Mouse (Mus musculus) brain, embryonic 14.5 days (tissue): ENCODE measurements at regions not wholly inside any gene's neighbourhood (a gene's known extent, or its start where the extent isn't known, plus 50 kb on each side); places are given as distances from the start of the nearest gene placed in this dataset.

Source experiments
- CTCF ChIP-seq: fragments of 200-500 bp; IDR thresholded peaks from 2 replicates; pipeline ENCODE4 v1.5.1; 2012; ENCODE audit warnings: inconsistent platforms, mild to moderate bottlenecking, moderate library complexity, borderline replicate concordance; ENCODE audit not compliant: insufficient read depth, insufficient read length; ENCODE audit errors: extremely low read depth
- POLR2A ChIP-seq: fragments of 200-500 bp; IDR thresholded peaks from 2 replicates; pipeline ENCODE4 v1.6.1; 2012; ENCODE audit warnings: mild to moderate bottlenecking, inconsistent platforms, borderline replicate concordance; ENCODE audit not compliant: poor library complexity, insufficient read depth, insufficient read length, severe bottlenecking; ENCODE audit errors: extremely low read depth

GRCm38 (mm10) chr14:86327646-86328045 is 813.4 kb downstream of the Diaph3 start:
- TF ChIP-seq POLR2A = no peak
- no peak for TF ChIP-seq CTCF
